Mouse (Mus musculus): Measurements from ENCODE around the gene Sh3gl1.

- TF ChIP-seq CTCF (conservative IDR thresholded peaks at IDR 0.05; ENCODE audit: low read length) = no peak
- no peak for TF ChIP-seq NANOG (IDR thresholded peaks at IDR 0.05; ENCODE audit: borderline replicate concordance, low read length)
Measured at GRCm38 (mm10) chr17:56015293-56015692, 21.1 kb downstream of the Sh3gl1 start.
